12 mouse cellular contexts compared by ENCODE assay signal in the genomic region with DNA sequence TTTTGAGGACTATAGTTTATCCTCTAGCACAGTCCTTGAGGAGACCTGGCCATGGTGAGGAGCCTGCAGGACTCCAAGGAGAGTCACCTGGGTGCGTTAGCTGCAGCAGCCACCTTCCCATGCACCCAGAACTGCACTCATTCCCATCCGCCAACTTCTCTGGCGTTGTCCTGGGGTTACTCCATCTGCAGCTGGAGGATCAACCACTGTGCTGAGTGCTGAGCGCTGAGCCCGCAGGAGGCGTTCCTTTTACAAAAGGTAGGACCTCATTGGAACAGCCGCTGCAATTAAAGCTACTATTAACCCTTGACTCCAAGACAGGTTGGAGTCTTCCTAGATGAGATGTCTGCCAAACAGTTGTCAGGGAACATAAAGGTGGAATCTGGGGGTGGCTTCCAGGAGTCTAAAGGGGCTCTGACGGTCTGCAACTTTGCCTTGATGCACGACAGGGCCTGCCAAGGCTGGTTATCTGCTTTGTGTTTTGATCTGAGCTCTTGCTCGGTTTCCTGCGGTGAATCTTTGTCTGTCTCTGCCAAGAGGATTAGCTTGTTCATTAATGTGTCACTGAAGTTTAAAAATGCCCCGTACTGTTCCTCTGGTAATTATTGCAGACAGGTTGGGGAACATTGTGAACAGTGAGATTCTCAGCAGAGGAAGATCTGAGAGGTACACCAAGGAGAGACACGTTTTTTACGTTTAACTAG.
DNase-seq lines count a peak whose midpoint lies in the region; ATAC-seq and TF ChIP-seq lines count a peak whose summit lies in the region.
"Had no signal": no experiment of that assay in that cellular context is flagged by ENCODE, and none has a peak within 500 bp of the region (broad histone marks: within the 10 kb centered on the region; RNA-seq: fewer than 3 reads in every experiment).

No protein-coding gene starts in this region.

- H3K27ac ChIP-seq in forebrain, embryonic 15.5 days (replicated peaks), result no peak overlapping the region
- H3K27ac ChIP-seq in midbrain, postnatal 0 days (ENCODE audit: low read depth, low read length), result no peak overlapping the region
- no peak overlapping the region for H3K27ac ChIP-seq in heart, embryonic 12.5 days (ENCODE audit: poor library complexity, severe bottlenecking)
- H3K27ac ChIP-seq: heart, adult 2 months; kidney, embryonic 15.5 days; neural tube, embryonic 15.5 days had no signal

- H3K4me3 ChIP-seq in forebrain, embryonic 15.5 days, result no peak overlapping the region
- H3K4me3 ChIP-seq in midbrain, postnatal 0 days (ENCODE audit: low read depth, low read length), result no peak overlapping the region
- H3K4me3 ChIP-seq in heart, embryonic 12.5 days, result no peak overlapping the region
- H3K4me3 ChIP-seq: heart, adult 2 months; kidney, embryonic 15.5 days; neural tube, embryonic 15.5 days had no signal

- no peaks in the 10 kb centered on the region for H3K9me3 ChIP-seq in forebrain, embryonic 15.5 days
- no peaks in the 10 kb centered on the region for H3K9me3 ChIP-seq in midbrain, postnatal 0 days (ENCODE audit: low read length)
- no peaks in the 10 kb centered on the region for H3K9me3 ChIP-seq in heart, embryonic 12.5 days (replicated peaks)
- H3K9me3 ChIP-seq: kidney, embryonic 15.5 days; neural tube, embryonic 15.5 days had no signal

- peak; percentile 55; the same call in 1 of the 2 replicates for ATAC-seq in forebrain, embryonic 15.5 days (replicated peaks)
- peak; percentile 63 for ATAC-seq in midbrain, postnatal 0 days (ENCODE audit: low FRiP score)
- ATAC-seq in heart, embryonic 12.5 days (ENCODE audit: insufficient number of reproducible peaks, low FRiP score), result no peak

- peak; percentile 12 to 30 for DNase-seq in kidney, postnatal 36 days
- no peak for DNase-seq in kidney, postnatal 14 days
- DNase-seq in cerebellum, postnatal 25 days, result peak; percentile 10 to 18
- DNase-seq in midbrain, postnatal 0 days (ENCODE audit: low spot score), result peak; percentile 76
- no peak for DNase-seq in urinary bladder, adult 2 months (ENCODE audit: low spot score)
- DNase-seq in testis, postnatal 10 days (ENCODE audit: low spot score), result no peak
- DNase-seq: heart, adult 2 months; lung, postnatal 36 days had no signal

- H3K4me2 ChIP-seq in forebrain, embryonic 15.5 days (replicated peaks), result no peak overlapping the region
- no peak overlapping the region for H3K4me2 ChIP-seq in midbrain, postnatal 0 days (ENCODE audit: low read depth, low read length, poor library complexity, severe bottlenecking)
- no peak overlapping the region for H3K4me2 ChIP-seq in heart, embryonic 12.5 days
- H3K4me2 ChIP-seq: kidney, embryonic 15.5 days; neural tube, embryonic 15.5 days had no signal

- H3K4me1 ChIP-seq in forebrain, embryonic 15.5 days, result peaks cover 10% of the 10 kb centered on the region
- H3K4me1 ChIP-seq in midbrain, postnatal 0 days (ENCODE audit: insufficient read depth, low read length), result peaks cover 4% of the 10 kb centered on the region; the same call in 1 of the 2 replicates
- H3K4me1 ChIP-seq in heart, embryonic 12.5 days (replicated peaks), result no peaks in the 10 kb centered on the region
- H3K4me1 ChIP-seq: kidney, embryonic 15.5 days had no signal

- no peaks in the 10 kb centered on the region for H3K27me3 ChIP-seq in forebrain, embryonic 15.5 days
- no peaks in the 10 kb centered on the region for H3K27me3 ChIP-seq in midbrain, postnatal 0 days (ENCODE audit: insufficient read depth, low read length)
- H3K27me3 ChIP-seq in heart, embryonic 12.5 days (replicated peaks), result no peaks in the 10 kb centered on the region
- H3K27me3 ChIP-seq: kidney, embryonic 15.5 days; neural tube, embryonic 15.5 days had no signal

- 11% methylated on average over 14 of the region's 14 CpGs for WGBS in forebrain, embryonic 15.5 days
- 13% methylated on average over 14 of the region's 14 CpGs for WGBS in midbrain, postnatal 0 days
- 36% methylated on average over 14 of the region's 14 CpGs for WGBS in heart, embryonic 12.5 days

- H3K9ac ChIP-seq in forebrain, embryonic 15.5 days (replicated peaks), result no peak overlapping the region
- H3K9ac ChIP-seq in midbrain, postnatal 0 days (replicated peaks; ENCODE audit: low read length, poor library complexity, severe bottlenecking), result no peak overlapping the region
- H3K9ac ChIP-seq in heart, embryonic 12.5 days, result no peak overlapping the region
- H3K9ac ChIP-seq: kidney, embryonic 15.5 days; neural tube, embryonic 15.5 days had no signal

- TF ChIP-seq CTCF in midbrain, postnatal 0 days (IDR thresholded peaks at IDR 0.05), result no peak

- no peaks in the 10 kb centered on the region for H3K36me3 ChIP-seq in forebrain, embryonic 15.5 days
- no peaks in the 10 kb centered on the region for H3K36me3 ChIP-seq in midbrain, postnatal 0 days (ENCODE audit: insufficient read depth, low read length)
- no peaks in the 10 kb centered on the region for H3K36me3 ChIP-seq in heart, embryonic 12.5 days
- H3K36me3 ChIP-seq: kidney, embryonic 15.5 days; neural tube, embryonic 15.5 days had no signal

Comparison
In these comparisons a context has a peak if more than half of its experiments do, and no peak if none do; other contexts are left out.
1. DNase-seq: peak in kidney, postnatal 36 days (2 of 2), cerebellum, postnatal 25 days (2 of 2) and midbrain, postnatal 0 days (single experiment); none in kidney, postnatal 14 days (single experiment), urinary bladder, adult 2 months (single experiment) and testis, postnatal 10 days (single experiment).